Mouse (Mus musculus) hindbrain, embryonic 12.5 days (tissue): ENCODE measurements around the gene Rabif. TPM values are rescaled to one million over a fixed set of nuclear protein-coding genes. Genes with fewer than 3 reads are reported as not detected.
"Not testable (repeated sequence)": the region's sequence is repeated elsewhere in the genome, so short reads cannot be mapped to it uniquely, and the experiment has no call there.

Source experiments
- ATAC-seq: fragments of 200-750 bp; cut with Nextera tagmentation; 2 replicates; pipeline ENCODE4 v1.8.0; 2017; ENCODE audit warnings: moderate TSS enrichment; ENCODE audit not compliant: low FRiP score
- H3K27ac ChIP-seq: fragments of 300-500 bp; sonication (generic); 2 replicates; pipeline ENCODE4 v1.5.1; 2016; ENCODE audit warnings: mild to moderate bottlenecking
- H3K27me3 ChIP-seq: fragments of 300-500 bp; sonication (generic); 2 replicates; pipeline ENCODE4 v1.6.1; 2016; ENCODE audit warnings: mild to moderate bottlenecking
- H3K36me3 ChIP-seq: fragments of 300-500 bp; sonication (generic); 2 replicates; pipeline ENCODE4 v1.6.1; 2016; ENCODE audit warnings: mild to moderate bottlenecking
- H3K4me1 ChIP-seq: fragments of 300-500 bp; sonication (generic); 2 replicates; pipeline ENCODE4 v1.6.1; 2016
- H3K4me2 ChIP-seq: fragments of 300-500 bp; sonication (generic); replicated peaks from 2 replicates; pipeline ENCODE4 v1.6.1; 2016; ENCODE audit warnings: mild to moderate bottlenecking
- H3K4me3 ChIP-seq: fragments of 300-500 bp; sonication (generic); 2 replicates; pipeline ENCODE4 v1.5.1; 2016; ENCODE audit warnings: mild to moderate bottlenecking
- H3K9ac ChIP-seq: fragments of 300-500 bp; sonication (generic); 2 replicates; pipeline ENCODE4 v1.6.1; 2016; ENCODE audit warnings: mild to moderate bottlenecking, moderate library complexity
- H3K9me3 ChIP-seq: fragments of 300-500 bp; sonication (generic); replicated peaks from 2 replicates; pipeline ENCODE4 v1.6.1; 2016; ENCODE audit warnings: mild to moderate bottlenecking
- WGBS: fragments of 180-500 bp; shearing (Covaris S2); methylation state at CpG from one replicate; pipeline ENCODE4 v1.1.7; 2016; 5-methylcytosine and 5-hydroxymethylcytosine counted together
- polyA plus RNA-seq: library from polyadenylated mRNA; unstranded; fragments of >200 nt; fragmentation: Nextera tagmentation; extraction: Ambion mirVana; gene quantifications from 2 replicates; pipeline ENCODE4 v1.2.1, GENCODE M21; 2016

Rabif gene
- polyA plus RNA-seq: 45.7 and 53.1 TPM in 2 replicates

DNA sequence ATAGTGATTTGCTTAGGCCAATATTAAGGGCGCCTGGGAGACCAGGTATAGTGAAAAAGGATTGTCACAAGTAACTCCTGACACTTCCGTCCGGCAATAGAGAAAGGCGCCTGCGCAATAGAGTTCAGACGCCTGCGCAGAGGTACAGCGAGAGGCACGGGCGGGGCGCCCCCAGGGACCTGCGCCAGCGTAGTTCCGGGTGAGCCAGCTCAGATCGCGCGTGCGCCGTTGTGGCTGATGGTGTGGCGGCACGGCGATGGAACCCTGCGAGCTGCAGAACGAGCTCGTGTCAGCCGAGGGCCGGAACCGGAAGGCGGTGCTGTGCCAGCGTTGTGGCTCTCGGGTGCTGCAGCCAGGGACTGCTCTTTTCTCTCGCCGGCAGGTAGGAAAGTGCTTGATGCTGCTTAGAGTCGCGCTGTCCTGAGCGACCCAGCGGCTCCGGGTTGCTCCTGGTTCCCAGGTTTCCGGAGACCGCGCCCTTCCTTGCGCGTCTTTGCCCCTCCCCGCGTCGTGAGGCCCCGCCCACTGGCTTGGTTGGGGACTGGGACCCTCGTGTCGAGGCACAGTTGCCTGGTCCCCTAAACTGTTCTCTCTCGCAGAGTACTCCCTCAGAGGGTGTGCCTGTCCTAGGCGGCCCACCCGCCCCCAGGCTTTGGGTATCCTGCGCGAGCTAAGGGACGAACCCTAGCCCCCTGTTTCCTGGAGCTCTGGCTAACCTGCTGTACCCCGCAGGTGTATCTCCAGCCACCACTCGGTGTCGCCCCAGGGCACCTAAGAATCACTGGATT, at the start of gene Rabif:
TSS of gene Rabif (plus strand) at position 221 of the 788 bp plus-strand sequence.
- peak; percentile 99 for ATAC-seq
- H3K27me3 ChIP-seq: no peaks in the 10 kb centered on the region
- peak within 1 kb of the TSS; percentile 65 for H3K9ac ChIP-seq
- peak within 1 kb of the TSS; percentile 70 for H3K4me2 ChIP-seq
- peak within 1 kb of the TSS; percentile 82 for H3K27ac ChIP-seq
- peaks cover 17% of the 10 kb centered on the region for H3K4me1 ChIP-seq
- WGBS: 0% methylated on average over 58 of the region's 58 CpGs
- peaks cover 13% of the 10 kb centered on the region for H3K36me3 ChIP-seq
- H3K4me3 ChIP-seq: peak within 1 kb of the TSS; percentile 71
- no peaks in the 10 kb centered on the region for H3K9me3 ChIP-seq

- ATAC-seq: no peak
- Histone ChIP-seq H3K9ac (no peak overlapping the region), H3K9me3 (no peaks in the 10 kb centered on the region), H3K4me1 (no peaks in the 10 kb centered on the region), H3K4me3 (no peak overlapping the region), H3K27ac (no peak overlapping the region), H3K27me3 (no peaks in the 10 kb centered on the region), H3K4me2 (no peak overlapping the region), H3K36me3 (no peaks in the 10 kb centered on the region)
- 93% methylated on average over 2 of the region's 2 CpGs for WGBS
Measured at GRCm38 (mm10) chr1:134445418-134445817, 49.0 kb upstream of the Rabif start.

DNA sequence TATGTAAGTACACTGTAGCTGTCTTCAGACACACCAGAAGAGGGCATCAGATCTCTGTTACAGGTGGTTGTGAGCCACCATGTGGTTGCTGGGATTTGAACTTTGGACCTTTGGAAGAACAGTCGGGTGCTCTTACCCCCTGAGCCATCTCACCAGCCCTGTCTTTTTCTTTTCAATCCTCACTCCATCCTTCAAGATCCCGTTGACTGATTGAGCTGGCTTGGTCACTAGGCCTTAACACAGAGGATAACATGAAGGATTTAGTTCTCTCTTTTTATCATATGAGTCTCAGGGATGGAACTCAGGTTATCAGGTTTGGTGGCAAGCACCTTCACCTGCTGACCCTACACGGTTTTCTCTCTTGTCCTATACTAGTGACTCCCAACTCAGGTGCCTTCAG, 45.9 kb upstream of the Rabif start:
- 69% methylated on average over 3 of the region's 3 CpGs for WGBS
- not testable (repeated sequence) for H3K4me2 ChIP-seq, H3K9me3 ChIP-seq, H3K9ac ChIP-seq, H3K27ac ChIP-seq, H3K4me1 ChIP-seq, H3K4me3 ChIP-seq, ATAC-seq, H3K27me3 ChIP-seq, H3K36me3 ChIP-seq

- Histone ChIP-seq H3K36me3 (no peaks in the 10 kb centered on the region), H3K27me3 (no peaks in the 10 kb centered on the region), H3K27ac (no peak overlapping the region), H3K4me2 (no peak overlapping the region), H3K9ac (no peak overlapping the region), H3K9me3 (no peaks in the 10 kb centered on the region), H3K4me1 (peaks cover 4% of the 10 kb centered on the region), H3K4me3 (no peak overlapping the region)
- no peak for ATAC-seq
- WGBS: 89% methylated on average over 4 of the region's 4 CpGs
Measured at GRCm38 (mm10) chr1:134450201-134450600, 44.2 kb upstream of the Rabif start.

DNA sequence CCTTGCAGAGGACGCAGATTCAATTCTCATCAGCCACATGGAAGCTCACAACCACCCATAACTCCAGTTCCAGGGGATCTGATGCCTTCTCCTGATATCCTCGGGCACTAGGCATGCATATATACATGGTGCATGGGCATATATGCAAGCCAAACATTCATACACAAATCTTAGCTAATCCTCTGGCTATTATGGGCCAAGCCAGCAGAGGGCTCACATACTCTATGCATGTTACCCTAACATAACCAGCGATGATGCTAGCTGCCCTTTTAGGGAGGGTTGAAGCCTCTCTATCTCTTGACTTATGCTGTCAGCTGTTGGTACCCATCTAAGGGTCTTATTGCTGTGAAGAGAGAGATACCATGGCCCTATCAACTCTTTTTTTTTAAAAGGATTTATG, 43.5 kb upstream of the Rabif start:
- Histone ChIP-seq H3K4me2 (no peak overlapping the region), H3K36me3 (no peaks in the 10 kb centered on the region), H3K9me3 (no peaks in the 10 kb centered on the region), H3K27me3 (no peaks in the 10 kb centered on the region), H3K9ac (no peak overlapping the region), H3K4me1 (peaks cover 5% of the 10 kb centered on the region), H3K27ac (no peak overlapping the region), H3K4me3 (no peak overlapping the region)
- no peak for ATAC-seq
- 48% methylated on average over 3 of the region's 3 CpGs for WGBS

DNA sequence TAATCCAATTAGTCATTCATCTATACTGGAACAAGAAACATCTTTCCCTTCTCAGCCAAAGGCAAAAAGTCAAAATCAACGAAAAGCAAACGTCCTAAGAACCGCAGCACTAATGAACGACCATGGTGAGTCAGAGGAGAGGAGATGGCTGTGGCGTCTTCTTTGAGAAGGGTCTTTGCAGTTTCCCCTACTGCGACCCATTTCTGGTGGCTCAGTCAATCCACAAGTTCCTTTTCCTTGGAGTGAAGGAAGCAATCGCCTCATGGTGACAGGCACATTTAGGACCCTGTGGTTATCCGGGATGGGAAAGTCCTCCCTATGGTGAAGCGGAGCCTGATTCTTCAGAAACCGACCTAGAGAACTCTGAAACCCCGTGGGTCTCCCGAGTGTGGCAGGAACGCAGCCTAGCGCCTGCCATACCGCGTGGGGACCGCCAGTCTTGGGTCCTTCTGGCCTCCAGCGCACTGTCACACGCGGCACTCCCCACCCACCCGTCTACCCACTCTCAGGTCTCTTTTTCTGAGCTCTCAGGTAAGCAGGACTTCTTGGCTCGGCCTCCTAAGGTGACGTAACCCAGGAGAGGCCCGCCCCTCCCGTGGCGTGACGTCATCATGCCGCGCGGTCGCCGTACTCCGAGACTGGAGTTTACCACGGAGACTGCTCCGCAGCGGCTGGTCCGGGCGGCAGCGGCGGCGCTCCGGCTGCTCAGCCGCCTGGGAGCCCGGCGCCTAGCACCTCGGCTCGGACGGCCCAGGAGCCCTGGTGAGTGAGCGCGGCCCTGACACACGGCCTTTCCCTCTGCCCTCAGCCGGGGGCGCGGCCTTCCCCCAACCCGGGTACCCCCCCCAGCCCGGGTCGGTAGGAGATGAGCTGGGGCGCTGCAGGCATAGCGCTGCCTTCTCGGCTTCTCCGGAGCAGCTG, 39.3 kb upstream of the Rabif start, which contains the start of gene Klhl12:
TSS of gene Klhl12 (plus strand) at position 628 of the 921 bp plus-strand sequence.
- peaks cover 13% of the 10 kb centered on the region; the same call in 1 of the 2 replicates for H3K36me3 ChIP-seq
- H3K27me3 ChIP-seq: no peaks in the 10 kb centered on the region
- peak within 1 kb of the TSS; percentile 76 for H3K4me2 ChIP-seq
- peak within 1 kb of the TSS; percentile 80 for H3K27ac ChIP-seq
- H3K4me3 ChIP-seq: peak within 1 kb of the TSS; percentile 97
- peak within 1 kb of the TSS; percentile 94 for H3K9ac ChIP-seq
- ATAC-seq: peak; percentile 93
- H3K4me1 ChIP-seq: peaks cover 10% of the 10 kb centered on the region
- H3K9me3 ChIP-seq: no peaks in the 10 kb centered on the region
- under 1% methylated on average over 59 of the region's 61 CpGs for WGBS

DNA sequence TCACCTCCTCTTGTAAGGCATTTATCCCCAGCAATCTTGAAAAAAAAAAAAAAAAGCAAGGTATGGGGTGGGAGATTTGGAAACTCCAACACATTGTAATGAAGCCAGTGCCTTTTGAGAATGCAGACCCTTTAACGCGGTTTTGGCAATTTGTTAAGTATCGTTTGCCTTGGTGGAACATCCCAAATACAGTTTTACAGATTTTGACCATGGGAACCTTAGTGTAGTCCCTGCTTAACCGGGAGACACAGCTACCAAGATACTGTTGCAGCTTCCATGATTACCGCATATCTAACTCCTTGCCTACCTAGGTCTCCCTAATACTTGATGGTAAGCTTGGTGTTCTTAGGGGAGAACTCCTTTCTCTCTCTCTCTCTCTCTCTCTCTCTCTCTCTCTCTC, 38.4 kb upstream of the Rabif start:
- H3K27ac ChIP-seq: no peak overlapping the region
- H3K4me1 ChIP-seq: peaks cover 10% of the 10 kb centered on the region
- 25% methylated on average over 5 of the region's 5 CpGs for WGBS
- H3K36me3 ChIP-seq: peaks cover 19% of the 10 kb centered on the region
- peak overlapping the region; percentile 76 for H3K4me2 ChIP-seq
- no peak for ATAC-seq
- no peaks in the 10 kb centered on the region for H3K27me3 ChIP-seq
- peak overlapping the region; percentile 97 for H3K4me3 ChIP-seq
- no peaks in the 10 kb centered on the region for H3K9me3 ChIP-seq
- H3K9ac ChIP-seq: peak overlapping the region; percentile 94

DNA sequence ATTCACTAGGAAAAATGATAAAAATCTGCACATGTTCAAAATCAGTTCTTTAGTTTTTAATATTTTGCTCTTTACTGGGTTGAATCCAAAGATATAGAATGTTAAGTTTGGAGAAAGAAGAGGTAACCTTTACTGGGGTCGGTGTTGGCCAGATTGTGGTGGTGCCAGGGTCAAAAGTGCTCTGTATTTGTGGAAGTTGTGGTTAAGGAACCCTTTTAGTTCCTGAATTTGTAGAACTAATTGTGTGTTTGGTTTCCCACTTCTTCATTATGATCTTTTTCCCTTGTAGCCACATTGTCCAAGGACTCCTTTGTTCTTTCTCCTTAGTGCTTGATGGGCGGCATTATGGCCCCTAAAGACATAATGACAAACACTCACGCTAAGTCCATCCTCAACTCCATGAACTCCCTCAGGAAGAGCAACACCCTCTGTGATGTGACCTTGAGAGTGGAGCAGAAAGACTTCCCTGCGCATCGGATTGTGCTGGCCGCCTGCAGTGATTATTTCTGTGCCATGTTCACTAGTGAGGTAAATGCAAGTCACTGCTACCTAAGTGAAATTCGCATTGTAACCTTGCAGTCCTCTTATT, 36.2 kb upstream of the Rabif start:
- no peaks in the 10 kb centered on the region for H3K27me3 ChIP-seq
- 90% methylated on average over 7 of the region's 7 CpGs for WGBS
- ATAC-seq: no peak
- no peaks in the 10 kb centered on the region for H3K9me3 ChIP-seq
- H3K36me3 ChIP-seq: peaks cover 30% of the 10 kb centered on the region
- no peak overlapping the region for H3K27ac ChIP-seq
- peaks cover 10% of the 10 kb centered on the region for H3K4me1 ChIP-seq
- H3K9ac ChIP-seq: no peak overlapping the region
- H3K4me3 ChIP-seq: no peak overlapping the region
- H3K4me2 ChIP-seq: no peak overlapping the region

GRCm38 (mm10) chr1:134460294-134461284, 33.9 kb upstream of the Rabif start:
- Histone ChIP-seq H3K4me1 (peaks cover 6% of the 10 kb centered on the region; the same call in 1 of the 2 replicates), H3K4me2 (no peak overlapping the region), H3K4me3 (no peak overlapping the region), H3K27me3 (no peaks in the 10 kb centered on the region), H3K9me3 (no peaks in the 10 kb centered on the region), H3K9ac (no peak overlapping the region), H3K36me3 (peaks cover 42% of the 10 kb centered on the region), H3K27ac (no peak overlapping the region)
- no peak for ATAC-seq
- 96% methylated on average over 1 of the region's 1 CpGs for WGBS

GRCm38 (mm10) chr1:134484623-134485022, 9.8 kb upstream of the Rabif start:
- Histone ChIP-seq H3K27me3 (no peaks in the 10 kb centered on the region), H3K4me2 (no peak overlapping the region), H3K9ac (no peak overlapping the region), H3K36me3 (peaks cover 52% of the 10 kb centered on the region), H3K9me3 (no peaks in the 10 kb centered on the region), H3K27ac (no peak overlapping the region), H3K4me1 (no peaks in the 10 kb centered on the region), H3K4me3 (no peak overlapping the region)
- WGBS: 96% methylated on average over 2 of the region's 2 CpGs
- ATAC-seq: no peak
